Mouse (Mus musculus): ENCODE measurements at regions not wholly inside any gene's neighbourhood (a gene's known extent, or its start where the extent isn't known, plus 50 kb on each side); places are given as distances from the start of the nearest gene placed in this dataset.

- Histone ChIP-seq H3K36me3 (replicated peaks; ENCODE audit: insufficient read depth, low read length) (no peaks in the 10 kb centered on the region), H3K27me3 (ENCODE audit: insufficient read depth, low read length) (no peaks in the 10 kb centered on the region), H3K27ac (ENCODE audit: low read depth) (no peak overlapping the region), H3K4me1 (ENCODE audit: insufficient read depth) (no peaks in the 10 kb centered on the region), H3K9me3 (ENCODE audit: low read length) (no peaks in the 10 kb centered on the region), H3K4me3 (ENCODE audit: low read depth, low read length) (no peak overlapping the region), H3K4me2 (ENCODE audit: low read depth, low read length) (no peak overlapping the region), H3K9ac (replicated peaks) (no peak overlapping the region)
- no peak for ATAC-seq
- no peak for DNase-seq
- no peak for TF ChIP-seq CTCF (IDR thresholded peaks at IDR 0.05; ENCODE audit: low read depth)
- TF ChIP-seq EP300 (IDR thresholded peaks at IDR 0.05; ENCODE audit: low read depth), result no peak
- 66% methylated on average over 4 of the region's 4 CpGs for WGBS (ENCODE audit: insufficient replicate concordance)
These were observed 235.9 kb downstream of the Samd5 start for GRCm38 (mm10) chr10:9439072-9439471.

- Histone ChIP-seq H3K4me1 (ENCODE audit: insufficient read depth) (no peaks in the 10 kb centered on the region), H3K36me3 (replicated peaks; ENCODE audit: insufficient read depth, low read length) (no peaks in the 10 kb centered on the region), H3K27ac (ENCODE audit: low read depth) (no peak overlapping the region), H3K4me3 (ENCODE audit: low read depth, low read length) (no peak overlapping the region), H3K9me3 (ENCODE audit: low read length) (no peaks in the 10 kb centered on the region), H3K9ac (replicated peaks) (no peak overlapping the region), H3K4me2 (ENCODE audit: low read depth, low read length) (no peak overlapping the region), H3K27me3 (ENCODE audit: insufficient read depth, low read length) (no peaks in the 10 kb centered on the region)
- ATAC-seq (no peak), DNase-seq (no peak)
- TF ChIP-seq EP300 (IDR thresholded peaks at IDR 0.05; ENCODE audit: low read depth), result no peak
- TF ChIP-seq CTCF (IDR thresholded peaks at IDR 0.05; ENCODE audit: low read depth), result no peak
- 69% methylated on average over 4 of the region's 4 CpGs for WGBS (ENCODE audit: insufficient replicate concordance)
These were observed 236.6 kb downstream of the Samd5 start for GRCm38 (mm10) chr10:9438366-9438765.

- Histone ChIP-seq H3K4me3 (ENCODE audit: low read depth, low read length) (no peak overlapping the region), H3K27ac (ENCODE audit: low read depth) (no peak overlapping the region), H3K9me3 (ENCODE audit: low read length) (no peaks in the 10 kb centered on the region), H3K4me1 (ENCODE audit: insufficient read depth) (no peaks in the 10 kb centered on the region), H3K36me3 (replicated peaks; ENCODE audit: insufficient read depth, low read length) (no peaks in the 10 kb centered on the region), H3K27me3 (ENCODE audit: insufficient read depth, low read length) (no peaks in the 10 kb centered on the region), H3K9ac (replicated peaks) (no peak overlapping the region), H3K4me2 (ENCODE audit: low read depth, low read length) (no peak overlapping the region)
- DNase-seq (no peak), ATAC-seq (no peak)
- WGBS (ENCODE audit: insufficient replicate concordance), result 75% methylated on average over 2 of the region's 2 CpGs
- no peak for TF ChIP-seq CTCF (IDR thresholded peaks at IDR 0.05; ENCODE audit: low read depth)
- no peak for TF ChIP-seq EP300 (IDR thresholded peaks at IDR 0.05; ENCODE audit: low read depth)
These were observed 245.9 kb downstream of the Samd5 start for GRCm38 (mm10) chr10:9429085-9429484.

GRCm38 (mm10) chr10:9420741-9421140 is 254.3 kb downstream of the Samd5 start:
- 69% methylated on average over 4 of the region's 4 CpGs for WGBS (ENCODE audit: insufficient replicate concordance)
- Histone ChIP-seq H3K4me1 (ENCODE audit: insufficient read depth) (no peaks in the 10 kb centered on the region), H3K4me2 (ENCODE audit: low read depth, low read length) (no peak overlapping the region), H3K9ac (replicated peaks) (no peak overlapping the region), H3K9me3 (ENCODE audit: low read length) (no peaks in the 10 kb centered on the region), H3K27me3 (ENCODE audit: insufficient read depth, low read length) (no peaks in the 10 kb centered on the region), H3K4me3 (ENCODE audit: low read depth, low read length) (no peak overlapping the region), H3K36me3 (replicated peaks; ENCODE audit: insufficient read depth, low read length) (no peaks in the 10 kb centered on the region), H3K27ac (ENCODE audit: low read depth) (no peak overlapping the region)
- no peak for ATAC-seq
- no peak for DNase-seq
- no peak for TF ChIP-seq EP300 (IDR thresholded peaks at IDR 0.05; ENCODE audit: low read depth)
- TF ChIP-seq CTCF (IDR thresholded peaks at IDR 0.05; ENCODE audit: low read depth), result no peak

GRCm38 (mm10) chr10:9416685-9417084 is 258.3 kb downstream of the Samd5 start:
- Histone ChIP-seq H3K4me3 (ENCODE audit: low read depth, low read length) (no peak overlapping the region), H3K27ac (ENCODE audit: low read depth) (no peak overlapping the region), H3K36me3 (replicated peaks; ENCODE audit: insufficient read depth, low read length) (no peaks in the 10 kb centered on the region), H3K9me3 (ENCODE audit: low read length) (no peaks in the 10 kb centered on the region), H3K27me3 (ENCODE audit: insufficient read depth, low read length) (no peaks in the 10 kb centered on the region), H3K4me1 (ENCODE audit: insufficient read depth) (no peaks in the 10 kb centered on the region), H3K4me2 (ENCODE audit: low read depth, low read length) (no peak overlapping the region), H3K9ac (replicated peaks) (no peak overlapping the region)
- TF ChIP-seq EP300 (IDR thresholded peaks at IDR 0.05; ENCODE audit: low read depth), result no peak
- TF ChIP-seq CTCF (IDR thresholded peaks at IDR 0.05; ENCODE audit: low read depth), result no peak
- WGBS (ENCODE audit: insufficient replicate concordance), result 82% methylated on average over 5 of the region's 5 CpGs
- no peak for ATAC-seq
- DNase-seq, result no peak

- no peak for DNase-seq
- WGBS (ENCODE audit: insufficient replicate concordance), result 78% methylated on average over 4 of the region's 4 CpGs
- H3K9me3 ChIP-seq (ENCODE audit: low read length), result no peaks in the 10 kb centered on the region
- H3K9ac ChIP-seq (replicated peaks), result no peak overlapping the region
- no peak overlapping the region for H3K4me3 ChIP-seq (ENCODE audit: low read depth, low read length)
- H3K27ac ChIP-seq (ENCODE audit: low read depth), result no peak overlapping the region
- H3K4me2 ChIP-seq (ENCODE audit: low read depth, low read length), result no peak overlapping the region
- ATAC-seq, result no peak
- TF ChIP-seq CTCF (IDR thresholded peaks at IDR 0.05; ENCODE audit: low read depth) (no peak), EP300 (IDR thresholded peaks at IDR 0.05; ENCODE audit: low read depth) (no peak)
- no peaks in the 10 kb centered on the region for H3K4me1 ChIP-seq (ENCODE audit: insufficient read depth)
- no peaks in the 10 kb centered on the region for H3K27me3 ChIP-seq (ENCODE audit: insufficient read depth, low read length)
- no peaks in the 10 kb centered on the region for H3K36me3 ChIP-seq (replicated peaks; ENCODE audit: insufficient read depth, low read length)
These were observed 268.9 kb downstream of the Samd5 start for GRCm38 (mm10) chr10:9406101-9406500.

- no peak for ATAC-seq
- Histone ChIP-seq H3K4me2 (ENCODE audit: low read depth, low read length) (no peak overlapping the region), H3K4me3 (ENCODE audit: low read depth, low read length) (no peak overlapping the region), H3K9me3 (ENCODE audit: low read length) (no peaks in the 10 kb centered on the region), H3K27ac (ENCODE audit: low read depth) (no peak overlapping the region), H3K36me3 (replicated peaks; ENCODE audit: insufficient read depth, low read length) (no peaks in the 10 kb centered on the region), H3K4me1 (ENCODE audit: insufficient read depth) (no peaks in the 10 kb centered on the region), H3K9ac (replicated peaks) (no peak overlapping the region), H3K27me3 (ENCODE audit: insufficient read depth, low read length) (no peaks in the 10 kb centered on the region)
- WGBS (ENCODE audit: insufficient replicate concordance), result 75% methylated on average over 2 of the region's 2 CpGs
- TF ChIP-seq EP300 (IDR thresholded peaks at IDR 0.05; ENCODE audit: low read depth), result no peak
- TF ChIP-seq CTCF (IDR thresholded peaks at IDR 0.05; ENCODE audit: low read depth), result no peak
- DNase-seq, result no peak
These were observed 269.6 kb downstream of the Samd5 start for GRCm38 (mm10) chr10:9405417-9405816.

Measured in liver, postnatal 0 days (tissue).